Mouse (Mus musculus) intestine, postnatal 0 days (tissue): Measurements from ENCODE around the gene Mbl1. TPM values are rescaled to one million over a fixed set of nuclear protein-coding genes. Genes with fewer than 3 reads are reported as not detected.
A peak's percentile ranks its signal among the peaks of the same experiment; 100 is the strongest.

Experiments used
- ATAC-seq: fragments of 200-750 bp; cut with Nextera tagmentation; 2 replicates; pipeline ENCODE4 v1.8.0; 2017; ENCODE audit warnings: mild to moderate bottlenecking, moderate TSS enrichment, moderate library complexity
- H3K27ac ChIP-seq: fragments of 300-500 bp; sonication (generic); 2 replicates; pipeline ENCODE4 v1.5.1; 2014; ENCODE audit warnings: mild to moderate bottlenecking, low read depth, low read length, moderate library complexity
- H3K27me3 ChIP-seq: fragments of 300-500 bp; sonication (generic); replicated peaks from 2 replicates; pipeline ENCODE4 v1.6.1; 2014; ENCODE audit warnings: low read length, mixed read lengths; ENCODE audit not compliant: control insufficient read depth, insufficient read depth
- H3K36me3 ChIP-seq: fragments of 300-500 bp; sonication (generic); 2 replicates; pipeline ENCODE4 v1.6.1; 2014; ENCODE audit warnings: mild to moderate bottlenecking, moderate library complexity; ENCODE audit not compliant: control insufficient read depth, insufficient read depth
- H3K4me1 ChIP-seq: fragments of 300-500 bp; sonication (generic); replicated peaks from 2 replicates; pipeline ENCODE4 v1.6.1; 2014; ENCODE audit warnings: antibody characterized with exemption, low read length, mixed read lengths; ENCODE audit not compliant: control insufficient read depth, insufficient read depth
- H3K4me2 ChIP-seq: fragments of 300-500 bp; sonication (generic); replicated peaks from 2 replicates; pipeline ENCODE4 v1.6.1; 2014; ENCODE audit warnings: low read depth, mild to moderate bottlenecking, moderate library complexity
- H3K4me3 ChIP-seq: fragments of 300-500 bp; sonication (generic); 2 replicates; pipeline ENCODE4 v1.5.1; 2014; ENCODE audit warnings: low read depth, low read length
- H3K9ac ChIP-seq: fragments of 300-500 bp; sonication (generic); 2 replicates; pipeline ENCODE4 v1.6.1; 2014; ENCODE audit warnings: mild to moderate bottlenecking, low read depth, low read length
- H3K9me3 ChIP-seq: fragments of 300-500 bp; sonication (generic); 2 replicates; pipeline ENCODE4 v1.6.1; 2016; ENCODE audit warnings: mixed run types; ENCODE audit not compliant: control insufficient read depth
- CTCF ChIP-seq: sonication (generic); IDR thresholded peaks from 2 replicates; pipeline ENCODE4 v1.5.1; 2016; ENCODE audit warnings: low read depth, mild to moderate bottlenecking, control low read depth, antibody characterized with exemption, moderate library complexity
- WGBS: fragments of 180-500 bp; shearing (Covaris S2); extraction: QIAGEN DNeasy Blood & Tissue Kit; methylation state at CpG from one replicate; pipeline ENCODE4 v1.1.7; 2014; 5-methylcytosine and 5-hydroxymethylcytosine counted together
- polyA plus RNA-seq: library from polyadenylated mRNA; unstranded; fragments of >200 nt; fragmentation: Nextera tagmentation; extraction: Ambion mirVana; gene quantifications from 2 replicates; pipeline ENCODE4 v1.2.1, GENCODE M21; 2015

The Mbl1 gene
- polyA plus RNA-seq, 1 experiment from 2014 or later = not detected

DNA sequence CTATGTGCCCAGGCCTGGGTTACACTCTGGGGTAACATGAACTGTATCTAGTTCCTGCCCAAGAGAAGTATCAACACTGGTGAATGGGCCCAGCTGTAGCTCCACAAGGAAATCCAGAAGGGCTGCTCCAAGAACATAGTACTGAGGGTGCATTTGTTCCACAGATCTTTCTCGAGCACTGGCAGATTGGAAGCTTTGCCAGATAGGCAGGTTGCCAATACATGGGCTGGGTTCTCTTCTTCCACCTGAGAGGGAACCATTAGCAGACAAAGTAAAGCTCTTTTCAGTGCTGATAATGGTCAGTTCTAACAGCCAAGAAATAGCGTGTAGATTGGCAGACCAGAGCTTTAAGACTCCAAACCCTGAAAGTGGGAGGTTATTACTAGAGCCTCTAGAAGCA is 3.9 kb upstream of the Mbl1 start:
- ATAC-seq = no peak
- H3K27ac ChIP-seq = no peak overlapping the region
- no peak overlapping the region for H3K4me3 ChIP-seq
- H3K27me3 ChIP-seq = no peaks in the 10 kb centered on the region
- H3K4me2 ChIP-seq = no peak overlapping the region
- TF ChIP-seq CTCF = no peak
- H3K4me1 ChIP-seq = no peaks in the 10 kb centered on the region
- WGBS = 74% methylated on average over 2 of the region's 2 CpGs
- H3K9me3 ChIP-seq = no peaks in the 10 kb centered on the region
- H3K36me3 ChIP-seq = no peaks in the 10 kb centered on the region
- H3K9ac ChIP-seq = no peak overlapping the region

DNA sequence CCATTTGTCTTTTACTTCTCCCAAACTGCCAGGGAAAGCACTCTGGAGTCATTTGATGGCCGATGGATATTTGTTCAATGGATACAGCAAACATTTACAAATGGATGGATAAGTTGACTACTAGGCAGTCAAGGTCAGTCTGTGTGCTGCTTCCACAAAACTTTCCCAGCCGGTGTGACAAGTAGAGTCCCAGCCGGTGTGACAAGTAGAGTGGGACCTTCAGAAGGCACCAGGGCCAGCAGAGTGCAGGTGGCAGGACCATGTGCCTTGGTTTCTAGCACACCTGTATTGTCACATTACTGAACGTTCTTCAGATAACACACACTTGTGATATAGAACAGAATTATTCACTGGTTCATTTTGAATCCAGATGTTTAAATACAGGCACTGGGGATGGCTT is 8.8 kb downstream of the Mbl1 start:
- no peak for TF ChIP-seq CTCF
- no peaks in the 10 kb centered on the region for H3K9me3 ChIP-seq
- no peak for ATAC-seq
- no peak overlapping the region for H3K4me2 ChIP-seq
- no peak overlapping the region for H3K9ac ChIP-seq
- no peak overlapping the region for H3K4me3 ChIP-seq
- 57% methylated on average over 4 of the region's 4 CpGs for WGBS
- no peak overlapping the region for H3K27ac ChIP-seq
- H3K27me3 ChIP-seq = no peaks in the 10 kb centered on the region
- H3K4me1 ChIP-seq = no peaks in the 10 kb centered on the region
- H3K36me3 ChIP-seq = no peaks in the 10 kb centered on the region

DNA sequence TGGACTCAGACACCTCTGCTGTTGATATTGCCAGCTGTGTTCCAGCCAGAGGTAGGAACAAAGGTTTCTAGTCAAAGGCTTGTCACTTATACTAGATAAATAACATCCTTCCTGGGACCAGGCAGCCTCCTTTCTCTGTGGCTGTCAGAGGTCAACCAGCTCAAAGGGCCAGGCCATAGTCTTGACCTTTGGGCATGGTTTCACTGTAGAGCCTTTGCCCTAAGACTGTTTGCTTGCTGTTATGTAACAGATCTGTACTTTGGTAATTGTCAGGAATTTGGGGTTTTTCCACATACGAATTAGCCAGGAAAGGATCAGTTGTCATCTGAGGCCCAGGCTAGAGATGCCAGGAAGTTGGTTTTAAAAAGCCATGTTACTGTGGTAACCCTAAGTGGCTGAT is 9.5 kb downstream of the Mbl1 start:
- H3K4me2 ChIP-seq = no peak overlapping the region
- no peak overlapping the region for H3K27ac ChIP-seq
- H3K27me3 ChIP-seq = no peaks in the 10 kb centered on the region
- TF ChIP-seq CTCF = no peak
- H3K9ac ChIP-seq = no peak overlapping the region
- no peaks in the 10 kb centered on the region for H3K4me1 ChIP-seq
- no peak for ATAC-seq
- H3K36me3 ChIP-seq = no peaks in the 10 kb centered on the region
- no peaks in the 10 kb centered on the region for H3K9me3 ChIP-seq
- WGBS = 31% methylated on average over 1 of the region's 1 CpGs
- no peak overlapping the region for H3K4me3 ChIP-seq

DNA sequence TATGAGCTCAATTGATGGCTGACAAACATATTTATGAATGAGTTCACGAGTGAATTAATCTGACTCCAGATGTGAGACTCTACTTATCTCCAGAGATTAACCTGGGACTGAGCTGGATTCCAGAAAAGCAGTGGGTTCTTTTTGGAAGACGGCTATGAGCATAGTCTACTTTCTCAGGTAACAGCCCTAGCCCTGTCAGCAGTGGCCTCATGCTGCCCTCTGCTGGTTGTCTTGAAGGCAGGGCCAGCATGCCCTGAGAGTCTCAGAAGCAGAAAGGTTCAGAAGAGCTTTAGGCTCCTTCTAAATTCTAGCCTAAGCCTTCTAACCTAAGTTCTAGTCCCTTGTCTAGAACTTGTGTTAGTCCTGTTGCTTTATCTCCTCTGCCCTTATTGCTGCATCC is 11.4 kb downstream of the Mbl1 start:
- WGBS = 15% methylated on average over 2 of the region's 2 CpGs
- H3K9me3 ChIP-seq = no peaks in the 10 kb centered on the region
- H3K4me2 ChIP-seq = no peak overlapping the region
- H3K4me3 ChIP-seq = no peak overlapping the region
- no peaks in the 10 kb centered on the region for H3K27me3 ChIP-seq
- no peak overlapping the region for H3K9ac ChIP-seq
- no peaks in the 10 kb centered on the region for H3K36me3 ChIP-seq
- no peak overlapping the region for H3K27ac ChIP-seq
- no peak for ATAC-seq
- H3K4me1 ChIP-seq = no peaks in the 10 kb centered on the region
- peak; percentile 82 for TF ChIP-seq CTCF

DNA sequence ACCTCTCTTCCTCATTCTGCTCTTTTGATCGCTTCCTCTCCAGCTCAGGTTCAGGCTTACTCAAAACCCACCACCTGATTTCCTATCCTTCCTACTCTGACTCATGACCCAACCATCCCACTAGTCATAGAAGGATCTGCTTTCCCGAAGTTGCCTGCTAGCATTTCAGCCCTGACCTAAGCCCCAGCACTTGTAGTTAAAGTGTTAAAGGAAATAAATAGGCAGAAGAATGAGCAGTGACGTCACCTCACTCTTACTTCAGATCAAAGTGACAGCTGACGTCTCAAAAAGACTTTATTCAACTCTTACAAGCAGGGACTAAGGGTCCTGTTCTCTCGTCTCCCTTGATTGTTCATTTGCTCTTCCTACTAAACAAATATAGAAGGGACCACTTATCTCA is 16.0 kb downstream of the Mbl1 start:
- Histone ChIP-seq H3K9ac (no peak overlapping the region), H3K27me3 (no peaks in the 10 kb centered on the region)
- no peak for TF ChIP-seq CTCF

DNA sequence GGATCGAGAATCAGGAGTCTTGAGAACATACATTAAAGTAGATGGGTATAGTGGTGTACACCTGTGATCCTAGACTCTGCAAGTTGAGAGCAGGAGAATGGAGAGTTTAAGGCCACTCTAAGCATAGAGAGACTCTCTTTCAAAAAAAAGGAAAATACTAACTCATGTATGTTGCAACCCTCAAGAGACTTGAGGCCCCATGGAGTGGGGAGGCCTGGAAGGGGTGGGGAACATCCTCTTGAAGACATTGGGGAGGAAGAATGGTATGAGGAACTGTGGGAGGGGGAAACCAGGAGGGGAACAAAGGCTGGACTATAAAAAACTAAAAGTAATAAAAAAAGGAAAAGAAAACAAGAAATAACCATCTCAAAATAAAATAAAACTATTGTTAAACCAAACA is 17.3 kb downstream of the Mbl1 start:
- H3K9me3 ChIP-seq = no peaks in the 10 kb centered on the region
- TF ChIP-seq CTCF = no peak
- no peak overlapping the region for H3K4me3 ChIP-seq
- H3K27me3 ChIP-seq = no peaks in the 10 kb centered on the region
- H3K9ac ChIP-seq = no peak overlapping the region
- no peak overlapping the region for H3K27ac ChIP-seq
- H3K4me1 ChIP-seq = no peaks in the 10 kb centered on the region
- no peak overlapping the region for H3K4me2 ChIP-seq
- WGBS = 83% methylated on average over 1 of the region's 1 CpGs
- no peak for ATAC-seq
- H3K36me3 ChIP-seq = no peaks in the 10 kb centered on the region

More for the DNA sequence above, 16.0 kb downstream of the Mbl1 start:
- Histone ChIP-seq H3K4me3 (no peak overlapping the region), H3K27ac (no peak overlapping the region), H3K4me1 (no peaks in the 10 kb centered on the region), H3K36me3 (no peaks in the 10 kb centered on the region), H3K9me3 (no peaks in the 10 kb centered on the region), H3K4me2 (no peak overlapping the region)
- no peak for ATAC-seq
- 36% methylated on average over 5 of the region's 5 CpGs for WGBS

DNA sequence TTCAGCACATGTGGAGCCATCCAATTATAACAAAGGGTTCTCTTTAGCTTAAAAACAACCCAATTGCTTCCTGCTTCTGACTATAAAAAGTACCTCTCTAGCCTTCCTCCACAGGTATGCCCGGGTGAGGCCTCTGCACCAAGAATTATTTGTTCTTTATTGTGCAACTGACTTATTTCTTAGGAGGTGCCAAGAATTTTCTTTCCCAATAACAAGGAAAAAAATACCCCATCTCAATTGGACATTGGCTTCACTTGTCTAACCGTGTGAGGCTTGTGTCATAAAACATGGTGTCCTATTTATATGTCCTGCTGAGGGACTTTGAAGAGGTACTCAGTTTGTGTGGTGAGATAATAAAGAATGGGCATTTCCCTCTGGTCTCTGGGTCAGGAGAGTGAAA is 19.3 kb downstream of the Mbl1 start:
- Histone ChIP-seq H3K4me3 (no peak overlapping the region), H3K36me3 (no peaks in the 10 kb centered on the region), H3K4me2 (no peak overlapping the region), H3K9ac (no peak overlapping the region), H3K27me3 (no peaks in the 10 kb centered on the region), H3K9me3 (no peaks in the 10 kb centered on the region), H3K27ac (no peak overlapping the region), H3K4me1 (no peaks in the 10 kb centered on the region)
- no peak for ATAC-seq
- WGBS = 48% methylated on average over 2 of the region's 2 CpGs
- no peak for TF ChIP-seq CTCF
